Mouse (Mus musculus): ENCODE results near the gene Cycs.
"Not testable (repeated sequence)": the region's sequence is repeated elsewhere in the genome, so short reads cannot be mapped to it uniquely, and the experiment has no call there.

The Cycs gene

DNA sequence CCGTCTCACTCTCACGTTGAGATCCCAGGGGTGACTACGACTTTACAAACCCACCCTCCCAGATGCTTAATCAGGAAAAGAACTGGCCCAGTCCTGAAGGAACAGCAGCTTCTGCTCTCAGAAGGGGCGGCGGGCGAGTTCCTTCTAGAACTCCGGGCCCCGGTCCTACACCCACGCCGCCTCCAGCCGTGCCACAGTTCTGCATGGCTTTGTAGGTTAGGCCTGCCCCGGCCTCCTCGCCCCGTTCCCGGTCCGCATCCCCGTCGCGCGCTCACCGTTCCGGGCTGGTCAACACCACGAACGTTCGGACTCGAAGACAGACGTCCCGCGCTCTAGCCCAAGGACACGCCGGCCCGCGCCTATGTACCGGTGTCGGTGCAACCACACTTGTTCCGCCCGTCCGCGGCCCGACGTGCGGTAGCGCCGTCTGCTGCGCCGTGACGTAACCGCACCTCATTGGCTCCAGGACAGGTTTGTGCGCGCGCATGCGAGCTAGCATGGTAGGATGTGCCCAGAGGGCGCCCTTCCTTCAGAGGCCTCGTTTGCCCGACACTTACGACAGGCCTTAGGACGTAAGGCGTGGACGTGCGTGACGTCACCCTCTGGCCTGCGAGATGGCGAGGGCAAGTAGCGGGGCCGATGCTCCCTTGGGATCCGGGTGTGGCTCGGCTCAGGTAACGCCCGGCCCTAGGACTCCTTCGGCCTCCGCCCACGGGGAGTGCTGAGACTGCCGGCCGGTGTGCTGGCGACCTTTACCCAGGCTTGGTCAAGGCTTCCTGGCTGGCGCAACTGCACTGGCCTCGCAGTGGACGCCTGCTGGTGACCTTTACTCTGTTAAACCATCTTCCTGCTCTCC, at the start of gene Cycs:
Cycs (minus strand) TSS at position 398 of the 856 bp plus-strand sequence.
- DNase-seq (ENCODE audit: low read depth) = peak; percentile 100

- DNase-seq (ENCODE audit: low read depth) = peak; percentile 67
These were observed 35.3 kb upstream of the Cycs start for GRCm38 (mm10) chr6:50601620-50602019.

DNA sequence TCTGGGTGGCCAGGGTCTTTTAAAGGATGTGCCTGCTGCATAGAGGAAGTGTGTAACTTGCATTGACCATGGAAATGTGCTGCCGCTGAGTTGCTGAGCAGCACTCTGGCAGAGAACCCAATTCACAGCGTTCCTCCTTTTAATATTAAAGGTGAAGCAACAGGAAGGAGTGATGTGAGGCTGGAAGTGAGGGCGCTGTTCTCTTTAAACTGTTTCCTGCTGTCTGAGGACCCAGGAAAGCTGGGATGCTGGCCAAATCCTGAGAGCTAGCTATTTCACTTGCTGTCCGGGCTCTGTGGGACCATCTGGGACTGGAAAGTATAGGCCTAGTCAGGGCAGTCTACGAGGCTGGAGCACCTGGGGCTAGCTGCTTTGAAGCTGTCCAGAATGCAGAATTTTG, 32.2 kb upstream of the Cycs start:
- peak; percentile 45 for DNase-seq (ENCODE audit: low read depth)

GRCm38 (mm10) chr6:50596301-50597211, 30.2 kb upstream of the Cycs start, which contains the start of gene 4921507P07Rik:
Gene 4921507P07Rik (minus strand): TSS chr6:50596632.
- DNase-seq (ENCODE audit: low read depth) = peak; percentile 73

DNA sequence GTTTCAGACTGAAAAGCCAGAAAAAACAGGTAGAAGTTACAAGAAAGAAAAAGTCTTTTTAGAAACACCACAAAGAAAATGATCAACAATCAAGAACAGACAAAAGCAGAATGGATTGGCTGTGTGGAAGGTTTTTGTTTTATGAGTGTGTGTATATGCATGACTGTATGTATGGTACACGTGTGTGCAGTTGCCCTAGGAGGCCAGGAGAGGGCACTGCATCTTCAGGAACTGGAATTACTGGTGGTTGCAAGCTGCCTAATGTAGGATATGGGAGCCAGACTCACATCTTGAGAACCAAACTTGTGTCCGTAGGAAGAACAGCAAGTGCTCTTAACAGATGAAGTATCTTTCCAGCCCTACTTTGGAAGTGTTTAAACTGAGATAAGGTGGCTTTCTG, 28.0 kb upstream of the Cycs start:
- DNase-seq (ENCODE audit: low read depth) = no peak

DNA sequence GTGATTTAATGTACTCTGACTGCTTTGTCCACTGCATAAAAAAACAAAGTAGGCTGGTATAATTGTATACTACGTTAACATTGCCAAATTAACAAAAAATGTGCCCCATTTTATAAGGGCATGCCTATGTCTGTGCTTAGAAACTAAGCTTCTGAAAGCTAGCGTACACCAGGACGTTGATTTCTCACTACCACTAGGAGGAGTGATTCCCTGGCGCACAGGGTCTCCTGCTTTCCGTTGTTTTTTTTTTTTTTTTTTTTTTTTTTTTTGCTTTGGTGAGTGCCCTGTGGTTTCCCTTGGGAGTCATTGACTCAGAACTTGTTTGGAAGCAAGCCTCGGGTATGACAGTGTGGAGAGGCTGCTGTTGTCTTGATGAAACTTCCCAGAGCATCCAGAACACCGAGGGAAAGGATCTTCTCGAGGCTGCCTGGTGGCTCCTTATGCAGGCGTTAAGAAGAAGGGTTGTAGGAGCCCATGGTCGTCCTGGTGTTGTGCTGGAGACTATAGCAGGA, 27.1 kb upstream of the Cycs start:
- DNase-seq (ENCODE audit: low read depth) = peak; percentile 48

- DNase-seq (ENCODE audit: low read depth) = no peak
These were observed 23.9 kb upstream of the Cycs start for GRCm38 (mm10) chr6:50590234-50590633.

- peak; percentile 88 for DNase-seq (ENCODE audit: low read depth)
These were observed 21.9 kb upstream of the Cycs start for GRCm38 (mm10) chr6:50588251-50588650.

DNA sequence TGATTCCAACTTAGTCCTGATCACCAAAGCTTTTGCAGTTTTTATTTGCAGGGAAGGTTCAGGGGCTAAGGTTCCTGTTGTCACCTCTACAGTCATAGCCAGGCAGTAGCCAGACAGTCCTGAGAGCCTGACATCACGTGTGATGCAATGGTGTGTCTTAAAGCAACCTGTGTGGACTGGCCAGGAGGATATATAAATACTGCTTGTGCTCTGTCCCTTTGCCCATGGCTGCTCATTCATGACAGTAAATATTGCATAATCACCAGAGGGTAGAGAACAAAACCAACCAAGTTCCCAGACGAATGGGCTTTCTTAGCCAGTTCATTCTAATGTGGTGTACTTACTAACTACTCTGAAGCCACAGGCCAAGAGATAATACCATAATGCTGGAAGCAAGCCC, 21.1 kb upstream of the Cycs start:
- DNase-seq (ENCODE audit: low read depth) = no peak

- DNase-seq (ENCODE audit: low read depth) = no peak
These were observed 20.0 kb upstream of the Cycs start for GRCm38 (mm10) chr6:50586316-50586715.

DNA sequence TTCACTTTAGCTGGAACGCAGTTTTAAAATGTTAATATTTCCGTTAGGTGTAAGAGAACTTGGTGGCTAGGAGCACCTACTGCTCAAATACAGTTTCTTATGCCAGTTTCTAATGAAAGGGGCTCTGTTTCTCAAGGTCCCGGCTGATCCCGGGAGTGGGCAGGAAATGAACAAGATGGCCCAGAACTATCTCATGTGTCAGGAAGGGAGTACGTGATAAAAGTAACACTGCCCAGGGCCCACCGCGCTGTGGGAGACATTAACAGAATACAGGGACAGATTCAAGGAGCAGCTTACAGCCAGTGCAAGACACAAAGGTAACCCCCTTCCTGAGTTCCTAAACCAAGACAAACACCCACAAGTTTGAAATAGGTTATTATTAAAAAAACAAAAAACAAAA, 19.4 kb upstream of the Cycs start:
- DNase-seq (ENCODE audit: low read depth) = no peak

DNA sequence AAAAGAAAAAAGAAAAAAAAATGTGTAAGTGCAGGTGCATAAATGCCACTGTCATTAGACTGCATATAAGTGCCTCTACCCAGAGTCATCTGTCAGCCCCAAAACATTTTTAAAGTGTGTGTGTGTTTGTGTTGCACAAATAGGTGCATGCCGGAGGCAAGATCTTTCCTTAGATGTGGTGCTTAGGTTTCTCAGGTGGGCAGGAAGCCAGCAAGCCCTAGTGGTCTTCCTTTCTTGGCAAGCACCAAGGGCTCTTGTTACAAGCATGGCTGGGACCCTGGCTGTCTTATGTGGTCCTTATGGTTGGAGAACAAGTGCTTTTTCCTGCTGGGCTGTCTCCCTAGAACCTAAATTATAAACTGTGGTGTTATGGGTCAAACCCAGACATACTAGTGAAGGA, 5.3 kb upstream of the Cycs start:
- DNase-seq (ENCODE audit: low read depth) = no peak

DNA sequence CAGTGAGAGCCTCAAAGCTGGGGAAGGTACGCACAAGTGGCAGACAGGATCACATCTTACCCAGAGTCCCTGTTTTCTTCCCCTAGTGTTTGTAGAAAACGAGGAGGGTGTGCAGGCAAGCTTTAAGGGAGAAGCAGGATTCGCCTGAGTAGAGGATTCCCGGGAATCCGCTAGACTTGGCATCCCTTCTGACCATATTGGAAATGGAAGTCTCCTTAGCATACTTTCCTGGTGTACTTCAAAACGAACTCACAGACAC, 588 bp upstream of the Cycs start:
- no peak for DNase-seq (ENCODE audit: low read depth)

GRCm38 (mm10) chr6:50563651-50564050, 2.7 kb downstream of the Cycs start:
- no peak for DNase-seq (ENCODE audit: low read depth)

DNA sequence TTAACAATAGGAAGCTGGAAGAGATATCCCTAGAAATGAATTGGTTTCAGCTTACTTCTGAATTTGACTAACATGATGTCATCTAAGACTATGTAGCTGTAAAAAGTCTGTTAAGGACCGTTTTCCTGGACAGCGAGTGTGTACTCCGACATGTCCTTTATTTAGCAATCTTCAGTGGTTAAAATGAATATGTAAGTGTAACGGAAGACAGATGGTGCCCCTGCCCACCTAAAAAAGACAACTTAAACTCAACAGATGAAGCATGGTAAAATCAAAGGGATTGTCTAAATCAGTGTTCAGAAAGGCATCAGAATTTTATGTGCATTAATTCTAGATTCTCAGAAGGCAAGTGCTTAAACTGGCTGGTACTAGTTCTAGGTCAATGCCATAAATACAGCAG, 3.9 kb downstream of the Cycs start:
- DNase-seq (ENCODE audit: low read depth) = no peak

- peak; percentile 16 for DNase-seq (ENCODE audit: low read depth)
These were observed 5.6 kb downstream of the Cycs start for GRCm38 (mm10) chr6:50560776-50561175.

GRCm38 (mm10) chr6:50558877-50559276, 7.5 kb downstream of the Cycs start:
- DNase-seq (ENCODE audit: low read depth) = no peak

DNA sequence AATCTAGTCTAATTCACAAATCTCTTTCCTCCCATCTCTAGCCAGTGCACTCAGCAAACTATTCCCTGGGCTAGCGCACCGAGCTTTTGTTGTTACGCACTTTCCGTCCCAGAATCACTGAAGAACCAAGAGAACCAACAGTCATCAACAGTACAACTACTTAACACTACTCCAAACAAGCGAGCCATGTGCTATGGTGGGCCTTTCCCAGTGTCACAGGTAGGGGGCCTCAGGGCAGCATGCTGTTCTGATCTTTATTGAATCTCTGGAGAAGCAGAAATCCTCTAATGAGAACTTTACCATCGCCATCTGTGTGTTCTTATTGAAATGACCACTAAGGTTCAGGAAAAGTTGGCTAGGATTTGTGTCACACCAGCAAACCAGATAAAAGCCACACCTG, 8.8 kb downstream of the Cycs start:
- DNase-seq (ENCODE audit: low read depth) = no peak

DNA sequence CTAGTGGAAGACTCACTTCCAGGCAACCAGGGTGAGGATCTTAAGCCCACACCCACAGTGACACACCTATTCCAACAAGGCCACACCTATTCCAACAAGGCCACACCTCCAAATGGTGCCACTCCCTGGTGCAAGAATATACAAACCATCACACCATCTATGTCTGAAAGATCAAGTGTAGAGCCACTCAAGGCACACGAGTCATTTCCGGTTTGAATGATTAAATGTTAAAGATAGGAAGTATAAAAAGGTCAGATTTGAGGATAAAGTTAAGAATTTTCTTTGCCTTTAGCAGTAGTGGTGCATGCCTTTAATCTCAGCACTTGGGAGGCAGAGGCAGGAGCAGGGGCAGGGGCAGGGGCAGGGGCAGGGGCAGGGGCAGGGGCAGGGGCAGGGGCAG, 12.1 kb downstream of the Cycs start:
- DNase-seq (ENCODE audit: low read depth) = not testable (repeated sequence)

DNA sequence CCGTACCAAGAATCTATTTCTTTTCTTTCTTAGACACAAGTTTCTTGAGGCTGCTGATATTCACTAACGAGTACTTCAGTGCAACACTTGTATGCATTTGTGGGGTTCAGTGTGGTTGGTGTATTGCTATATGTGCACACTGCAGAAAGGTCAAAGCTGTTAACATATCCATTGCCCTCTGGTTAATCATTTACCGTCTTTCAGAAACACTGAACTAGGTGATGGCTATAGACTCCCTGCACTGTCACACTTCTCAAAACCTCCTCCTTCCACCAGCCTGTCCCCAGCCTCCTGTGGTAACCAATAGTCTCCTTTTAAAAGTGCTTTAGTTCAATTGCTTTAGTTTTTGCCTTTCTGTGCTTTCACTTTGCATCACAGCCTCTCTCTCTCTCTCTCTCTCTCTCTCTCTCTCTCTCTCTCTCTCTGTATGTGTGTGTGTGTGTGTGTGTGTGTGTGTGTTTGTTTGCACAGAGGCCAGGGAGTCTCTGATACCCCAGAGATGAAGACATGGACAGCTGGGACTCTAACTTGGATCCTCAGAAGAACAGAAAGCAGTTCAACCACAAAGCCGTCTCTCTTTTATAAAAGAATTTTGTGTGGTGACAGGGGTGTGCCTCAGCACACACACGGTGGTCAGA, 13.3 kb downstream of the Cycs start:
- no peak for DNase-seq (ENCODE audit: low read depth)

DNA sequence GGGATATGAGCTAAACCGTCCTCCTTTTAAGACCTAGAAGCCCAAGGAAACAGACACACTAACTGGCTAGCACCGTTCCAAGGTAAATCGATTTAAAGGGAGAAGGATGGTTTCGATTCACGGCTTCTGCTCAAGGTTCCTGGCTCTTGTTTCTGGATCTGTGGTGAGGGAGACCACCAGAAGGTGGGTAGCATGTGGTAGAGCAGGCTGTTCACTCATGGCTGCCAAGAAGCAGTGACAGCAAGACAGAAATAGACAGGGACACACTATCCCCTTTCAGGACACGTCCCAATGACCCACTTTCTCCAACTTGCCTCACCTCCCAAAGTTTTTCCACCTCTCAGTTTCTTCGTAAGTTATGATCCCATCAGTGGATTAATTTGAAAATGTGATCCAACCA, 16.5 kb downstream of the Cycs start:
- DNase-seq (ENCODE audit: low read depth) = no peak

DNA sequence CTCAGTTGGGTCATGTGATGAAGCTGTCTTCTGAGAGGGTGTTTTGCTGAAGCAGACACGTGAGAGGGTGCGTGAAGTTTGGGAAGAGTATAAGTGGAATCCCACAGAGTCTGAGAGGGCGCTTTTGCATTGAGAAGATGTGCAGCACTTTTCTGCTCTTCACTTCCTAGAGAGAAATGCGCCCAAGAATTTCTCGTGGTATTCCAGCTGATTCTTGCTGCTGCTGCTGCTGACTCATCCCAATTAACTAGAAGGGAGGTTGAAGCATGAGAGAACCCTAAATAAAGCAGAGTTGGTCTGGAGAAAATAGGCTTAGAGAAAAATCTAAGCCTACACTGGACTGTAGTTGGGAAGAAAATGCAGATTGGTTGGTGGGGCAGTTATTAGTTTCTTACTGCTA, 17.3 kb downstream of the Cycs start:
- DNase-seq (ENCODE audit: low read depth) = peak; percentile 31
